Mouse (Mus musculus): ENCODE results near the gene Sun3.

DNA sequence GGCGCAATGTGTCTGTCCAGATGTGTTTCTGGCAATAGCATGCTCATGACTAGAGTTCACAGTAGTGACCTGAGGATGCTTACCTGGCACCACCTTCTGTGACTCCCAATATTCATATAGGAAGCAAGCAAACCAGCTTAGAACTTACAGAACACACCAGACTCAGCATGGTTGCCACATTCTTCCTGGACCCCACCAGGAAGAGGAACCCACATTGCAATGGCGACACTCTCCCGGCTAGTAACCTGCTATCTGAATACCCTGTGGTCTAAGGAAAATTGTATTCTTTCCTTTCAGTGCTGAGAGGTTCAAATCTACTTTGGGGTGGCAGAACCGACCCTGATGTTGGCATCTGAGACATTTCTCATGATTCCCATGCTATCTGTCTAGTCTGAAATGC, 70.6 kb downstream of the Sun3 start:
- TF ChIP-seq CTCF (IDR thresholded peaks at IDR 0.05; ENCODE audit: extremely low read depth, insufficient read depth, low read length): no peak
- no peak for TF ChIP-seq POLR2A (IDR thresholded peaks at IDR 0.05; ENCODE audit: extremely low read depth, insufficient read depth, low read length)
